Mouse (Mus musculus): ENCODE results near the gene Vps53. TPM values are rescaled to one million over a fixed set of nuclear protein-coding genes. Genes with fewer than 3 reads are reported as not detected.
"Not testable (repeated sequence)": the region's sequence is repeated elsewhere in the genome, so short reads cannot be mapped to it uniquely, and the experiment has no call there.

The Vps53 gene
- total RNA-seq (2021), result 10 to 100 TPM; 79.6 to 84.0 TPM
- long read RNA-seq, experiment 1, transcript Vps53-201 (22 exons, 2,833 nt), result major isoform, 45 of 56 reads
- long read RNA-seq, experiment 1, partial matches to known transcripts, result 3 of 56 reads
- long read RNA-seq, experiment 1, other reads (novel, unspliced or antisense), result 4 of 56 reads
- long read RNA-seq, experiment 2, transcript Vps53-201 (22 exons, 2,833 nt), result major isoform, 43 of 68 reads
- long read RNA-seq, experiment 2, transcript Vps53-204 (2 exons, 650 nt), result minor isoform, 7 of 68 reads
- long read RNA-seq, experiment 2, partial matches to known transcripts, result 5 of 68 reads
- long read RNA-seq, experiment 2, other reads (novel, unspliced or antisense), result 11 of 68 reads

DNA sequence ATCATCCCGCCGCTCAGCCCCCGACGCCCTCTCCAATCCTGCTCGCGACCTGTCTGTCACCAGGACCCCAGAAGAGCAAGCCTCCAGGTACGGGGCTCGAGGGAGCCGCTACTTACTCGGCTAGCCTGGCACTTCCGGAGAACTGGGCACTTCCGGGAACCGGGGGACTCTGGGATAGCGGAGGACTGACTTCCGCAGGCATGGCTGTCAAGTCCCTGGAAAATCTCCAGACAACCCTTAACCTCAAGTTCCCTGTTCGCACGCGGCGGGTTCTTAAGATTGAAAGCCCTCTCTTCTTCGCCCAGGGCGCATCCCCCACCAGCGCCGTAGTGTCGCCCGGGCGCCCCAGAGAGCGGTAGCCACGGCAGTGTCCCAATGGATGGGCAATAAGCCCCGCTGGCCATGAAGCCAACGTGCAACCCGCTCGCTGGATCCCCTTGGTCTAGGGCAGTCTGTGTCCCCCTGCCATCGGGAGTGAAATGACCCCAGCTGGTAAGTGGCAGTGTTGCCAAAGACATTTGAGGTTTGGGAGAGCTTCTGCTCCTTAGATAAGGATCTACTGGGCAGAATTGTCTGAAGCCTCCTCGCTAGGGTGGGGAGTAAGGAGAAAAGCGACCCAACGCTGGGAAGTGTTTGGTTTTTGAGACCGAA is at the start of gene Vps53, which contains the start of gene Fam57a:
Vps53 (minus strand) TSS at position 153 of the 651 bp plus-strand sequence.
Fam57a (plus strand) TSS at position 177 of the 651 bp plus-strand sequence.
- DNase-seq (ENCODE audit: low spot score in 2 of 2), result peak; percentile 87 to 92

DNA sequence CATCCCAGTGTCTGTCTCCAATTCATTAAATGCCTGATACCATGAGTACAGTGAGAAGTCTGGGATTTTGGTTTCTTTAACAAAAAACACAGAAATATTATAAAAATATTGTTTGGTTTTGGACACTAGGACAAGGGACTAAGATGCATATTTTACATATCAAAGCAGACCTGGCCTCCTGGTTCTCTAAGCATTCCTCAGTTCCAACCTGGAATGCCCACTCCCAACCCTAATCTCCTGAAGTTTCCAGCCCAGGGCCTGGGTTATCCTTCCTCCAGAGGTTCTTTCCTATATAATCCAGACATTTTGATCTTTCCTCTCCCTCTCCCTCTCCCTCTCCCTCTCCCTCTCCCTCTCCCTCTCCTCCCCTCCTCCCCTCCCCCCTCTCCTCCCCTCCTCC is 45.6 kb upstream of the Vps53 start:
- no peak for DNase-seq (ENCODE audit: low spot score in 2 of 2)

DNA sequence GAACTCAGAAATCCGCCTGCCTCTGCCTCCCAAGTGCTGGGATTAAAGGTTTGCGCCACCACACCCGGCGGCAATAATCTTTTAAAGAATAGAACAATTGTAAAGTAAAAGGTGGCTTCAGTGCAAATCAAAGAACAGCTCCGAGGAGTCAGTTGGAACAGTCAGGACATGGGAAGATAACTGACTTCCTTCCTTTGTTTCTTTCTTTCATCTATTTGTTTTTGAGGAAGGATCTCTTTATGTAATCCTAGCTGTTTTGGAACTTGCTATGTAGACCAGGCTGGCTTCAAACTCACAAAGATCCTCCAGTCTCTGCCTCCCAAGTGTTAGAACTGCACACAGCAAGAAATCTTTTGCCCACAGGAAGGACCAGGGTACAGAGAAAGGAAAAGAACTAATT is 45.2 kb upstream of the Vps53 start:
- no peak for DNase-seq (ENCODE audit: low spot score in 2 of 2)

DNA sequence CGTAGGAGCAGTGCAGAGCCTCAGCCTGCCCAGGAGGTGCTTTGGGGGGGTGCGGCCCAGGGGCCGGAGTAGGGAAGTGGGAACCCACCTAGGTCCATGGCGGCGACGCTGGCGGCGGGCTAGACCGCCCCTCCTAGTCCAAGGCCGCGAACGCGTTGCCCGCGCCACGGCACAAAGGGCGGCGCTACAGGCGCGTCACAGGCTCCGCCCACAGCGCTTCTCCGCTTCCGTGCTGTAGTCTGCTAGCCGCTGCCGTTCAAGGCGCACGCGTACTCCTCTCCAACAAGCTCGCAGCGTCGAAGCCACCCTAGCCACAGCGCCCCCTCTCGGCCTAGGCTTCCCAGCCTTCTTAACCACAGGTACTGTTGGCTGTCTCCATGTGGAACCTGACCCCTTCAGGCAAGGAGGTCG is 37.9 kb upstream of the Vps53 start, which contains the start of the genes Dbil5 and Gemin4:
Dbil5 (plus strand) TSS at position 219 of the 411 bp plus-strand sequence.
Gemin4 (minus strand) TSS at position 275 of the 411 bp plus-strand sequence.
- DNase-seq (ENCODE audit: low spot score in 2 of 2), result peak; percentile 94 to 97

DNA sequence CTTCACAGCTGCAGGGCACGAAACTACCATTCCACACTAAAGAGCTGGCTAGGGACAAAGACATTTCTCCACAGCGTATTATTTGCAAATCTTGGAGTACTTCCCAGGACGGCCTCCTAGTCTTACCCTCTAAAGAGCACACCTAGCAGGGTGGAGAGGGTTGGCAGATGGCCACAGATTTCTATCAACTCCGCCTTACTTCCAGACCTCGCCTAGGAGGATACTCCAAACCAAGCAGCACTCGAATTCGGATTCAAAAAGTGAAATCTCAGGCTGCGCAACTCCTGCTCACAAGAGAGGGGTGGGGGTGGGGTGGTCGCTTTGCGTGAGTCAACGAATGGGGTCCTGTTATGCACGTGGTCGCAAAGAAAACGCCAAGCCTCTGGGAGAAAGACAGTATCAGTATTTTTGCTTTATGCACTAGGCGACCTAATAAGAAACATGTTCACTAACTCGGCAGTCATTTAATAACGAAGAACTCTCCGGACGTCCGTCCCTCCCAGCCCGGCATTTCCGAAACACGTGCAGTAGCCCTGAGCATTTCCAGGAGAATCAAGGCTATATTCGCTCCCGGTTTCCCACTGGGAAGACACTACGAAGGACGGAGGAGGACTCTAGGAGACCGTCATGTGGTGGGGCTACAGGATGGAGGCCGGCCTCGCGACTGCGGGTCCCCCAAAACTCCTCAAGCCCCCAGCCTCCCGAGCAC is 37.4 kb upstream of the Vps53 start:
- DNase-seq (ENCODE audit: low spot score in 2 of 2), result peak in 1 of 2 experiments; percentile 37

DNA sequence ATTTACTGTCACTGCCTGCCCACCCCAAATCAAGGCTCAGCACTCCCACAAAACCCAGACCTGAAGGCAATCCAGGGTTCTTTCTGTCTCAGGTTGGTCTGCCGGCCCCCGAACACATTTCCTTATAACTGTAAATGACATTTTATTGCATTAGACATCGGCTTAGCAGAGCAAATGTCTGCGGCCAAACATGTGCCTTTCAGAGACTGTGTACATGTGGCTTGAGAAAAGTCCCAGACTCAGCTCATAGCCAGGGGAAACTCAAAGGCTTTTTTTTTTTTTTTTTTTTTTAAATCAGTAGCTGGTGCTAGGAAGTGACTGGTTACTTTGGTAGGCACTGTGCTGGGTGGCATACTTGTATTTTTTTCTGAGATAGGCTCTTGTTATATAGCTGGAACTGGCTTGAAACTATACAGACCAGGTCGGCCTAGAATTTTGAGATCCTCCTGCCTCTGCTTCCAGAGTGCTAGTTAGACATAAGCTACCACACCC is 36.6 kb upstream of the Vps53 start:
- DNase-seq (ENCODE audit: low spot score in 2 of 2), result no peak

DNA sequence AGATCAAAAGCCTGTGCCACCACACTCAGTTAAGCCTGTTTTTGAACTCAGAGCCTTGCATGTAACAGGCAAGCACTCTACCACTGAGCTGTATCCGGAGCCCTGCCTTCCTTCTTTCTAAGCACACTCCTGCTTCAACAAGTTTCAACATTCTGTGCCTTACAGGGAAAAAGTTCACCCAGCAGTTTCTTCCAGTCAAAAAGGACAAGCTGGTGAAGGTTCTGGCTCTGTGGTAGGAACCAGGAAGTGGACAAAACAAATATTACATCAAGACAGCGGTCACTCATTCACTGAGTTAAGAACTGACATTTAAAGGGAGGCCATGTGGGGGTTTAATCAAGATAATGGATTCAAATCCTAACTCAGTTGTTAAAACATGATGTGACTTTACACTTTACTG is 35.6 kb upstream of the Vps53 start:
- DNase-seq (ENCODE audit: low spot score in 2 of 2), result no peak

DNA sequence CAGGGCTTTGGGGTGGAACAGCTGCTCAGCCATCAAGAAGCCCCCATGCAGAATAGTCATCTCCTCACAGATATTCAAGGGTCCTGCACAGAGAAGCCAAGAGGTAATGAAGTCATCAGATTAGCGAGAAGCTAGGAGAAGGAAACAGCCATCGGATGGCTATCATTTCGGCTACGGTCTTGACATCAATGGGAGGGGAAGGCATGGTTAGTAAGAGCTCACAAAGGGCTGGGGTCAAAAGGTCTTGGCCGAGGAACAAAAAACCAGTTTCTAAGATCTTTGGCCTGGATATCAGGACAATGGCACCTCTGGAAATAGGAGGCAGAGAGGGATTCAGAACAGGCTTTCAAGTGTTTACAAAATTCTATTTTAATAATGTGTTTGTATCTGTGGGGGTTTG is 34.4 kb upstream of the Vps53 start:
- DNase-seq (ENCODE audit: low spot score in 2 of 2), result no peak

DNA sequence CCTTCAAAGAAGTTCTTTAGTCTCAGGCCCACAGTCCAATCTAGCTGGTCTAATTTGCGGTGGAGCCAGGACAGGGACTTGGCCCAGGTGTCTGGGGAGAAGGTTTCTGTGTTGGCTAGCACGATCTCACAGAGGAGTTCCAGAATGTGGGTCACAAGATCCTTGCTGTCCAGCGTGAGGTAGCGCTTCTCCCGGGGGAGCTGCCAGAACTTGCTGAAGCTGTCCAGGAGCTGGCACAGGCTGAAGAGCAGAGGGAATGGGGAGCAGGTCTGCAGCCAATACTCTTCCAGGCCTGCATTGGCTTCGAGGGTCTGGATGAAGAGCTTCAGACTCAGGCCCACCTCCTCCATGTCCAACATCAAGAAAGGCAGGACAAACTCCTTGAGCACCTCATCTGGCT is 32.1 kb upstream of the Vps53 start:
- DNase-seq (ENCODE audit: low spot score in 2 of 2), result not testable (repeated sequence)

DNA sequence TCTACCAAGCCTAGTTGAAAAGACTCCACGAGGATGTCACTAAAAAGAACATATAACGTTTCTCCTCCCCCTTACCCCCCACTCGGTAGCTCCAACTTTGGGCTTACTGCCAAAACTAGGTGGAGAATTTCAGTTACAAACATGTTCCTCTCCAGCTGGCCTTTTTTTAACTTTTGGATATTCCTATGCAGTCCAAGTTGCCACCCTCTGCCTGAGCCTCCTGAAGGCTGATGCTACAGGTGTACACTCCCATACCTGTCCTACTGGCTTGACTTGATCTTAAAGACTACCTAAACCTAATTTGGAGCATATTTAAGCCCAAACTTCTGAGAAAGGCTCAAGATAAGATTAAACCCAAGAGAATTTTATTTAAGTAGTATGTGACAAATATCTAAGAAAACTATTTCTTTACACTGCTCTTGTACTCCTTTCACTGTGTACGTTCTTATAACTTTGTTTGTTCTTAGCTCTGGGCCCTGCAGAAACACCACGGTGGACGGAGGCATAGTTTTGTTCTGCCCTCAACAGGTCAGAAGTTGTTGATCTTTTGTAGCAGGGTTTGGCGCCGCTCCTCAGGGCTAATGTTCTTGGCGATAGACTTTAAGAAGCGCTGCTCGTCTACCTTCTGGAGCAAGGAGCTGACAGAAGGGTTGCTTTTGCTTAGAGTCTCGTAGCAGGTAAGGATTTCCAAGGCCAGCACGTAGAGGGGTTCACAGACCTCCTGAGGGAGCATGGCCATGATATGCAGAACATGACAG is 31.0 kb upstream of the Vps53 start:
- DNase-seq (ENCODE audit: low spot score in 2 of 2), result no peak

DNA sequence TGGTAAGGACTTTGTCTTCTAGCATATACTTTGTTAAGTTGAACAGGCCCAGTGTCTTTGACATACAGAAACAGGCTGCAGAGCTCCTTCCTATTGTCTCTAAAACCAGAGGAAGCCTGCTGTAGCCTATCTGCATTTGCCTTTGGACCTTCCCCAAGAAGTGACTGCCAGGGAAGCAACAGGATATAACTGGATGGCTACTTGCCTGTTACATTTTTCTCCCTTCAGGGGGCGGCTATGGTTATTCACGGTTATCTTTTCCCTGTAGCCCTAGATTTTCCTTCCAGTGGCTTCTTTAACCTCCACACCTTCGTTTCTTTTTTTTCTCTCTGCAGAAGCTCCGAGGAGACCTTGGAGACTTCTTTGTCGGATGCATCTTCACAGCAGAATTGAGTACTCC is 27.3 kb upstream of the Vps53 start:
- no peak for DNase-seq (ENCODE audit: low spot score in 2 of 2)

DNA sequence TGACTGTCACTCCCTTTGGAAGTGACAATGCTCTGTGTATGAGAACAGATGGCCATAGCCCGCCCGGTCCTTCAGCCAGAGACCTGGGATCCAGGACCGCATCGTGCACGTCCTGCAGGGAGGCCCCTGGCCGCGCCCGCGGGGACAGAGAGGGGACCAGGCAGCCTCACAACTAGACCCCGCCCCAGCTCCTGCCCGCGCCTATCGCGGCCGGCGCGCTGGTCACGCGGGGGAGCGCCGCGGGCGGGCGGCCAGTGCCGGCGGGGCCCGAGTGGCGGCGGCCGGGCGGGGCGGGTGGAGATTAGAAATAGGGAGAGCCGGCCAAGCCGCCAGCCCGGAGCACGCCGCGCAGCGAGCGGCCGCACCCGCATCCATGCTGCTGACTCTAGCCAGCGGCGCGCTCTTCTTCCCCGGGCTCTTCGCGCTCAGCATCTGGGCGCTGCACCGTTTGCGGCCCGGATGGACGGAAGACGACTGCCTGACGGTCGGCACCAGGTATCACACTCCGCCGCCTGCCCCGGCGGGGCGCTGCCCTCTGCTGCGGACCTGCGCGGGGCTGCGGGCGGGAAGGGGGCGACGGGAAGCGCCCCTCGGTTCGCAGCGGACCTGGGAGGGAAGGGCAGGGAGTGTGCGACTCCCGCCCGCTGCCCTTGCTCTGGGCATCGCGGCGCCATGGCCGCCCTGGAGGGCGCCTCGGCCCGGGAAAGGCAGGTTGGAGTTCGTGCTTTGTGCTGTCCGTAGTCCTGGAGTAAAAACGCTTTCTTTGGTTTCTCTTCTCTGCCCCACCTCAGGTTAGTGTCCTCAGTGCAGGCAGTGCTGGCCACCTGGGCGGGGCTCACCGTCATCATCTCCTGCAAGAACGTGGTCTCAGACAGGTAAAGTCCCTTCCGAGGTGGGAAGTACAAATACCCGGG is 22.6 kb upstream of the Vps53 start:
- DNase-seq (ENCODE audit: low spot score in 2 of 2), result peak; percentile 79 to 85

DNA sequence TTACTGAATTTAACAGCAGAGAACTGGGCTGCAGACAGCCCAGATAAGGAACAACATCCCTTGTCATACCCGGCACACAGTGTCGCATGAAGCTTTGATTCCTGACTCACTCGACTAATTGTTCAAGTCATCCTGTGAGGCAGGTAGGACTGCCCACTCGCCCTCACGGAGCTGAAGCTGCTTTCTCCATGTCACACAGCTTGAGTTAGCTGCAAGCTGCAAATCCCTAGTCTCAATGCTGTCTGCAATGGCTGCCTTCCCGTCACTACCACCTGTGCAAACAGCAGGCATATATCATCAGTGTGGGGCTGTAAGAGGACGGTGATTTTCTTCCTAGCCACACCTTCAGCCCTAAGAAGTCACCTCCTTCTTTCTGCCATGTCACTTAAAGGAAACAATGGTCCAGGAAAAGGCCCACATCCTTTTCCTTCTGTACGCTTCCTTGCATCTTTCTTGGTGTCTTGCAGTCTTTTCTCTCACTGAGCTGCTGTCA is 17.6 kb upstream of the Vps53 start:
- no peak for DNase-seq (ENCODE audit: low spot score in 2 of 2)

DNA sequence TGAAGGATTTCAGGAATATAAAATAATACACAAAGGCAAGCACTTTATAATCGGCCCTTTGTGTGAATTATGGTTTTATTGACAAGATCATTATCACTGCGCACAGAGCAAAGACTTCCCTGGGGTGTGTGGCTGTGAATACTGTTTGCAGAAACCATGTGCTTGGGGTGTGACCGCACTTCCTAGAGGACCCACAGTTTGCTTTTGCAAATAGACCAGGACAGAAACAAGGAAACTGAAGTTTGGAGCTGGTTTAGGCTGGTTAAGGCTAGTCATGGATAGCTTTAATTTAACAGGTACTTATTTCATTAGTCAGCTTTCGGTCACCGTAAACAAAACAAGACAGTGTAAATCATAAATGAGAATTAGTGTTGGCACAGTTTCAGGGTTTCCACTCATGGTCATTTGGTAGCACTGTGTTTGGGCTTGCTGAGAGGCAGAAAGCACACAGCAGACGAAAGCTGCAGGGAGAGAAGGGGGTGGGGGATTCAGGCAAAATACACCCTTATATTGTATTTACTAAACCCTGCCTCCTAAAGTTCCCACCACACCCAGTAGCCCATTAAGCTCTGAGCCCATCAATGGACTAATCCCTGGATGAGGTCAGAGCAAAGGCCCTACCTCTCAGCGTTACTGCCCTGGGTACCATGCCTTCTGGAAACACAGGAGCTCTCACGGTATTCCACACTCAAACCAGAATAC is 17.0 kb upstream of the Vps53 start:
- no peak for DNase-seq (ENCODE audit: low spot score in 2 of 2)

DNA sequence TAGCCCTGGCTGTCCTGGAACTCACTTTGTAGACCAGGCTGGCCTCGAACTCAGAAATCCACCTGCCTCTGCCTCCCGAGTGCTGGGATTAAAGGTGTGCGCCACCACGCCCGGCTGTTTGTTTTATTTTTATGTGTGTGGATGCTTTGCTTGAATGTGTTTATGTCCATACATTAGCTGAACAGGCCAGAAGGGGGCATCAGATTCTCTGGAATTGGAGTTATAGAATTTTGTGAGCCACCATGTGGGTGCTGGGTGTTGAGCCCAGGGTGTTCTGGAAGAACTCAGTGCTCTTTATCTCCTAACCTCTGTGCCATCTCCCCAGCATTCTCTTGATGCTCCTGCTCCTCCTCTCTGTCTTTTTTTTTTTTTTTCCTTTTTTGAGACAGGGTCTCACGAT is 7.5 kb upstream of the Vps53 start:
- DNase-seq (ENCODE audit: low spot score in 2 of 2), result no peak

DNA sequence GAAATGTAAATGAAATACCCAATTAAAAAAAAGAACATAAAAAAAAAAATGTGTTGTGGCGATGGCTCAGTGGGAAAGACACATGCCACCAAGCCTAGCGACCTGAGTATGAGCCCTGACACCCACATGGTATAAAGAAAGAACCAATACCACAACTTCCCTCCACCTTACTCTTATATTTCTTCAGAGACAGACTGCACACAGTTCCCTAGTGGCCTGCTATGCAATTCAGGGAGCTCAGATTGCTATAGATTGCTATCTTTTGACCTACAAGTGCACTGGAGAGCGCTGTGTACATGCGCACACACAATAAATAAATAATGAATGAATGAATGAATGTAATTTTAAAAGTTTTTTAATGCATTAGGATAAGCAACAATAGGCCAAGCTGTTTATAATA is 4.3 kb upstream of the Vps53 start:
- DNase-seq (ENCODE audit: low spot score in 2 of 2), result no peak

DNA sequence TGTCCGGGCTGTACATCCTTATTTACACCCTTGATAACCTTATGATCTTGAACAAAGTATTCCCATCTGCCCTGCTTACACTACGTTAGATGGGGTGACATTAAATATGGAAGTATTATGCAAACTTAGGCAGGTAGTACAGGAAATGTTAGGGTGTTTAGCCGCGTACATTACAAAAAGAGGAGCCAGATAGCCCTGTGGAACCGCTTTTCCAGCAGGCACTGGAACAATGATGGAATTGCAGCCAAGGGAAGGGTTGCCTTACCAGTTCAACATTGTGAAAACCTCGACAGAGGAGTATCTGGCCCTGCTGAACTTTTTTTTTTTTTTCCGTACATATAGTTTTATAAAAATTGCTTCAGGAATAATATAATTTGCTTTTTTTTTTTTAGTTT is 696 bp upstream of the Vps53 start:
- no peak for DNase-seq (ENCODE audit: low spot score in 2 of 2)

DNA sequence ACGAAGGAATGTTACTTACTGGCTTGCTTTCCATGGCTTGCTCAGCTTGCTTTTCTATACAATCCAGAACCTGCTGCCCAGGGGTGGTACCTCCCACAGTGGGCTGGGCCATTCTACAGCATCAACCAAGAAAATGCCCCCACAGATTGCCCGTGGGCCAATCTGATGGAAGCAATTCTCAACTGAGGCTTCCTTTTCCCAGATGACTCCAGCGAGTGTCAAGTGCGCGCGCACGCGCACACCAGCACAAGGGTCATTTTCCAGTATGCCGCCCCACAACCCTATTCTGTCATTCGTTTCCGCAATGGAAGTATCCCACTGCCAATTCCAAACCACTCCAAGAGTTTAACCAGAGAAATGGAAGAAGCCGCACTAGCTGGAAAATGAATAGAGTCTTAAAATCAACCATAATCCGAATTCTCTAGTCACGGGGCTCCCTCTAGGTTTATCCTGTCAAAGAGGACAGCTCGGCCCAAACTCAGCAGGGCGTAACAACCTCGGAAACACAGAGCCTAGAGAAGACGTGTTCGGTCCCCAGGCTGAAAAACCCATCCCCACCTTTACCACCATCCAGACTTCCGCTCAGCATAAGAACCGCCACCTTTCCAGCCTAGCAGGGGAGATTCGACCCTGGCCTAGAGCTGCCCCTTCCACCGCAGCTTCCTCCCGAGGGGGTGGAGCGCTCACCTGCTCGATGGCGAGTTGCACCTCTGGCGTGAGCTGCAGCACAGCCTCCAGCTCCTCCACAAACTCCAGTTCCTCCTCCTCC is 537 bp downstream of the Vps53 start:
- DNase-seq (ENCODE audit: low spot score in 2 of 2), result peak; percentile 40 to 61

Measured in layer of hippocampus, postnatal 14 days (tissue).